Mouse (Mus musculus) forebrain, embryonic 10.5 days (tissue): ENCODE measurements around the gene Mxd4. TPM values are rescaled to one million over a fixed set of nuclear protein-coding genes. Genes with fewer than 3 reads are reported as not detected.

ENCODE experiments used
- DNase-seq: peaks from one replicate; pipeline ENCODE4 v3.0.0-alpha.2; 2017; ENCODE audit warnings: low spot score; ENCODE audit errors: extremely low spot score
- H3K27ac ChIP-seq: fragments of 300-500 bp; sonication (generic); 2 replicates; pipeline ENCODE4 v1.5.1; 2016; ENCODE audit warnings: mild to moderate bottlenecking
- H3K27me3 ChIP-seq: fragments of 300-500 bp; sonication (generic); 2 replicates; pipeline ENCODE4 v1.6.1; 2016; ENCODE audit warnings: mild to moderate bottlenecking; ENCODE audit not compliant: poor library complexity, severe bottlenecking
- H3K36me3 ChIP-seq: fragments of 300-500 bp; sonication (generic); replicated peaks from 2 replicates; pipeline ENCODE4 v1.6.1; 2016; ENCODE audit warnings: mild to moderate bottlenecking, moderate library complexity
- H3K4me1 ChIP-seq: fragments of 300-500 bp; sonication (generic); 2 replicates; pipeline ENCODE4 v1.6.1; 2016
- H3K4me3 ChIP-seq: fragments of 300-500 bp; sonication (generic); 2 replicates; pipeline ENCODE4 v1.5.1; 2016; ENCODE audit warnings: mild to moderate bottlenecking, moderate library complexity
- H3K9me3 ChIP-seq: fragments of 300-500 bp; sonication (generic); 2 replicates; pipeline ENCODE4 v1.6.1; 2016; ENCODE audit warnings: mild to moderate bottlenecking, moderate library complexity
- WGBS: fragments of 180-500 bp; shearing (Covaris S2); methylation state at CpG from one replicate; pipeline ENCODE4 v1.1.7; 2016; 5-methylcytosine and 5-hydroxymethylcytosine counted together
- polyA plus RNA-seq: library from polyadenylated mRNA; unstranded; fragments of >200 nt; fragmentation: Nextera tagmentation; extraction: Ambion mirVana; gene quantifications from 2 replicates; pipeline ENCODE4 v1.2.1, GENCODE M21; 2016

The Mxd4 gene
- polyA plus RNA-seq, 1 experiment from 2014 or later: 11.1 TPM

DNA sequence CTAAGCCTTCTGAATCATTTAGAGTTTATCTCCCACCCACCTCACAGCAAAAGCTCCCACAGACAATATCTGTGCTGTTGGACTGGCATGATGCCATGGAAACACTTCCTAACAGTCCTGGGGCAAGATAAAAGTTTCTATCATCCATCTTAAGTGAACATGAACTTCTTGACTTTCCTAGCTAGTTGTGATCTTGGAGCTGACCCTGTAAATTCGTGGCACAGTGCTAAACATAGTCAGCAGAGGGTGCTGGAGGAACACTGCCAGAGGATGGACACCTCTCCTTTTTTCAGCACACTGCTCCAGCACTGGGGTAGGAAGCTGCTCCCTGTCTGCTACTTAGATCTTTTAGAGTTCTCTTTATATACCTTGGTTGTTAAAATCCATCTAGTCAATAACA is 47.8 kb downstream of the Mxd4 start:
- Histone ChIP-seq H3K27ac (no peak overlapping the region), H3K27me3 (no peaks in the 10 kb centered on the region), H3K4me1 (no peaks in the 10 kb centered on the region), H3K36me3 (no peaks in the 10 kb centered on the region), H3K4me3 (no peak overlapping the region), H3K9me3 (no peaks in the 10 kb centered on the region)
- 7% methylated on average over 1 of the region's 1 CpGs for WGBS
- DNase-seq: no peak

- 81% methylated on average over 2 of the region's 2 CpGs for WGBS
- Histone ChIP-seq H3K4me3 (no peak overlapping the region), H3K9me3 (no peaks in the 10 kb centered on the region), H3K27ac (no peak overlapping the region), H3K27me3 (no peaks in the 10 kb centered on the region), H3K4me1 (no peaks in the 10 kb centered on the region), H3K36me3 (no peaks in the 10 kb centered on the region)
- no peak for DNase-seq
Observed at GRCm38 (mm10) chr5:34132731-34133130, 54.8 kb downstream of the Mxd4 start.

- H3K4me3 ChIP-seq: no peak overlapping the region
- H3K27me3 ChIP-seq: no peaks in the 10 kb centered on the region
- no peaks in the 10 kb centered on the region for H3K4me1 ChIP-seq
- whole genome bisulfite sequencing: 38% methylated on average over 1 of the region's 1 CpGs
- H3K36me3 ChIP-seq: no peaks in the 10 kb centered on the region
- H3K27ac ChIP-seq: no peak overlapping the region
- H3K9me3 ChIP-seq: no peaks in the 10 kb centered on the region
- DNase-seq: no peak
Observed at GRCm38 (mm10) chr5:34124131-34124530, 63.4 kb downstream of the Mxd4 start.

Other genes starting within 250 kb of the Mxd4 start
- 256 and 263 TPM in 2 replicates for gene Gm1673, start 204.3 kb downstream of the Mxd4 start, polyA plus RNA-seq
- gene Nat8l, start 191.7 kb downstream of the Mxd4 start, polyA plus RNA-seq: 1.5 and 1.6 TPM in 2 replicates
- 0.77 and 0.89 TPM in 2 replicates for gene Poln, start 18.3 kb downstream of the Mxd4 start, polyA plus RNA-seq
- 53.8 and 59.4 TPM in 2 replicates for gene Haus3, start 18.2 kb downstream of the Mxd4 start, polyA plus RNA-seq
- 1.1 and 1.9 TPM in 2 replicates for gene Zfyve28, start 100.7 kb upstream of the Mxd4 start, polyA plus RNA-seq
- not detected in 2 replicates for gene Cfap99, start 100.9 kb upstream of the Mxd4 start, polyA plus RNA-seq
- 206 and 209 TPM in 2 replicates for gene Rnf4, start 148.6 kb upstream of the Mxd4 start, polyA plus RNA-seq
- gene Fam193a, start 182.2 kb upstream of the Mxd4 start, polyA plus RNA-seq: 12.2 and 13.8 TPM in 2 replicates